Mouse (Mus musculus) CD4-positive helper T cell, adult 2 months (primary cell): Measurements from ENCODE around the gene Acp5.

Source experiments
- DNase-seq: peaks from one replicate; pipeline ENCODE4 v3.0.0-alpha.2; 2012; ENCODE audit warnings: low read depth, missing footprints, low spot score

Gene Acp5

GRCm38 (mm10) chr9:22139746-22140145 is 4.2 kb upstream of the Acp5 start:
- no peak for DNase-seq

DNA sequence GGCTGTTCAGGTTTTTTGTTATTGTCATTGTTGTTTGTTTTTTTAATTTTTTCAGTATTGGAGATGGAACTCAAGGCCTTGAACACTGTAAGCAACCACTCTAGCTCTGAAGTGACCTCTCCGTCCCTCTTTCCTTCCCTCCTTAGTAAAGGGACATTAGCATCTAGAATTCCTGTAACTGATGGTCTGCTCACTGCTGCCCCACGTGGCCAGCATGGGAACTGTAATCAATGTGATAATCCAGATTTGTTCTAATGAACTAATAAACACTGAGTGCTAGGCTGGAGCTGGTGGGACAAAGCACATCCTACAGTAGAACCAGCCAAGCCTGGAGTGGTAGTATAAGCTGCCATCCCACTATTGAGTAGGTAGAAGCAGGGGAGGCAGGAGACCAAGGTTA is 3.0 kb upstream of the Acp5 start:
- peak; percentile 50 for DNase-seq

- DNase-seq = no peak
Observed at GRCm38 (mm10) chr9:22136765-22137547, 1.4 kb upstream of the Acp5 start.

DNA sequence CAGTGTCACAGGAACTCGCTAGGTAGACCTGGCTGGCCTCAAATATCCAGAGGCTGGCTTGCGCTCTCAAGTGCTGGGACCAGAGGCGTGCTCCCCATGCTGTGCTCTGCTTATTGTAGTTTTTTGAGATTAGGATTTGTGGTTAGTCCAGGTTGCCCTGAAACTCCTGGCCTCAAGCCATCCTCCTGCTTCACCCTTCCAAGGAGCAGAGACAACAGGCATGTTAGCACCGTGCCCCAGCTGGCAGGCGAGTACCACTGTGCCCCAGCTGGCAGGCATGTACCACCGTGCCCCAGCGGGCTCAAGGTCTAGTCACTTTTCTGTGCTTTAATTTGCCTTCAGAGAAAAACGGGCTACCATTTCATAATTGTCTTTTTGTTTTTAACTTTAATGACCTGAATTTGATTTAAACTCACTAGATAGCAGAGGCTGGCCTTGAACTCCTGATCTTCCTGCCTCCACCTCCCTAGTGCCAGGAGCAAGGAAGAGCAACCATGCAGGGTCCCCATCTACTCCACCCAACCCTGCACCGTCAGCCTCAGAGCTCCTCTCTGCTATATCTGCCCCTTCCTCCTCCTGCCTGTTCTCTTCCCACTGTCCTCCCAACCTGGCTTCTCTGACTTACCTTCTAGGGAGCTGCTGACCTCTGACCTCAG is 395 bp downstream of the Acp5 start:
- DNase-seq = no peak

GRCm38 (mm10) chr9:22134246-22134890 is 1.1 kb downstream of the Acp5 start:
- DNase-seq = peak; percentile 75

DNA sequence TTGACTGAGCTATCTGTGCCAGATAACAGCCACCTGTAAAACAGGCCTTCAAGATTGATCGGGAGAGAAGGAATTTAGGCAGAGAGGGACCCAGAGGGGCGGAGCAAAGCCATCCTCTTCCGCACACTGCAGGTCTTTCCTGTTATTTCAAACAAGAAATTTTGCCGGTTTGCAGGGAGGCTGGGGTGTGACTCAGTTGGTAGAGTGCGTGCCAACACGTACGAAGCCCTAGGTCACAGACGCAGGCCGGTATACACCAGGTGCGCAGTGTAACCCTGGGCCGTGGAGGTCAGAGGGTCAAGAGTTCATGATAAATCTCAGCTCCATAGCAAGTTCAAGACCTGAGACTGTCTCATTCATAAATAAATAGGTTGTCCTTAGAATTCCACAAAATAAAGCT is 3.3 kb downstream of the Acp5 start:
- DNase-seq = peak; percentile 53

DNA sequence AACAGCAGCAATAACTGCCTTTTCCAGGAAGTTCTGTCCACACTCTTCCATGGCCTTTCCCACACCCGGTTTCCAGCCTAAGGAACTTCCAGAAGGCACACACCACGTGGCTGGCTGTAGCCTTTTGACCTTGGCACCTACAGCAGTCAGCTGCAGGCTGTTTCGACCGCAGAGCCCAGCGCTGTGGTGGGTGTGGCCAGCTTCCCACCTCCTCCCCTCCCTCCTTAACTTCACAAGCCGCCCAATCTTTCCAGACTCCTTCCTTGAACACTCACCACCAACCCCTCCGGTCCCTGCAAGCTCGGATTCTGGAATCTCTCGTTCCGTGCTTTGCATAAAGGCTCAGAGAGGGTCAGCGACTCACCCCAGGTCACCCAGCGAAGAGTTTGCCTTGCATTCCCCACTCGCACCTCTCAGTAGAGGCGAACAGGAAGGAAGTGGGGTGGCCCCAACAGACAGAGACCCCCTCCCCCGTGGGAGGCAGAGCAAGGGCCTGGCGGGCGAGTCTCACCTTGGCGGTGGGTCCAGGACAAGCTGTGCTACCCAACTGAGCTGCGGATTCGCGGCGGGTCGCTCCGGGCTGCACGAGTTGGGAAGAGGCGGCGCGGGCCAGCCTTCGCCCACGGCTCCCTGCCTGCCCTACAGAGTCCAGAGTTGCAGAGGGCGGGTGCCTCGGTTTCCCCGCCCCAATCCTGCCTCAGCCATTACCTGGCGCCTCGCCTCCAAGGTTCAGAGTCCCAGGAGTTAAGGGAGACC is 4.1 kb downstream of the Acp5 start:
- DNase-seq = peak; percentile 66

DNA sequence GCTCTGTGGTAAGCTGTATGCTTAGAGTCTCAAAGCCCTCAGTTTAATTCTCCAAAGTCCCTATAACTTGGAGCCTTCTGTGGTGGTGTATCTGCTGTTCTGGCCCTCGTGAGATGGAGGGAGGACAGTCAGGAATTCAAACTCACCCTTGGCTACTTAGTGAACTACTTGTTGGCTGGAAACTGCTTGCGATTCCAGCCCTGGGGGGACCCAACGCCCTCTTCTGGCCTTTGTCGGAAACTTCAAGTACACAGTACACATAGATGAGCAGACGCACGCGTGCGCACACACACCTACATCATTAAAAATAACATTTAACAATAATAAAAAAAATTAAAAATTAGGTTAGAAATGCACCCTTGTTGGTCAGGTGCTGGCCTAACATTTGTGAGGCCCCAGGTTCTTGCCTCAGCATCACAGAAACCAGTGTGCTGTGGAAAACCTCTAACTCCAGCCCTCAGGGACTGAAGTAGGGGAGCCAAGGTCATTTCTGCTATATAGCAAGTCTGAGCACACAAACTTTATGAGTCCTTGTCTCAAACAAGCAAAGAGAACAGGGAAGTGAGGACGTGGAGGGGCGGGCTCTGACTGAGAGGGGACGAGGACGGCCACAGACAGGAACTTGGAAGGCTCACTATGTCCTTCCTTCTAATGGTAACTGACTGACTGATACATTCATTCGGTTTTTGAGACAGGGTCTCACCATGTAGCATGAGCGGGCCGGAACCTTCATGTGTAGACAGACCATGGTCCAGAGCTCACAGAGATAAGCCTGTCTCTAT is 10.1 kb downstream of the Acp5 start:
- DNase-seq = no peak

GRCm38 (mm10) chr9:22124169-22124568 is 11.3 kb downstream of the Acp5 start:
- no peak for DNase-seq

GRCm38 (mm10) chr9:22123069-22123609 is 12.4 kb downstream of the Acp5 start:
- peak; percentile 41 for DNase-seq

- DNase-seq = no peak
Observed at GRCm38 (mm10) chr9:22122005-22122404, 13.5 kb downstream of the Acp5 start.

DNA sequence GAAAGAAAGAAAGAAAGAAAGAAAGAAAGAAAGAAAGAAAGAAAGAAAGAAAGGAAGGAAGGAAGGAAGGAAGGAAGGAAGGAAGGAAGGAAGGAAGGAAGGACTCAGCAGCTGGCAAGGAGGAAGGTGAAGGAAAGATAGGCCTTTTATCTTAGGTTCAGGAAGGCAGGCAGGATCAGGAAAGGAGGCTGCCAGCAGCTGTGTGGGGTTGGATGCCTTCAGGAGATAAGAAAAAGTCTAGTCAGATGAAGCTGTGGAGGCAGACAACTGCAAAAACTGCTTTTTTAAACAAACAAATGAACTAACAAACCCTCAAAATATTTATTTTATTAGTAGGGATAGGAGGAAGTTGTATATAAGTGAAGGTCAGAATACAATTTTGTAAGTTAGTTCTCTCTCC is 14.0 kb downstream of the Acp5 start:
- no peak for DNase-seq

GRCm38 (mm10) chr9:22119543-22119942 is 16.0 kb downstream of the Acp5 start:
- no peak for DNase-seq

GRCm38 (mm10) chr9:22117754-22118456 is 17.6 kb downstream of the Acp5 start:
- DNase-seq = peak; percentile 91

GRCm38 (mm10) chr9:22116740-22117426 is 18.6 kb downstream of the Acp5 start, which contains the start of gene Elof1:
Gene Elof1, minus strand, starts transcription at chr9:22117172.
- peak; percentile 96 for DNase-seq

DNA sequence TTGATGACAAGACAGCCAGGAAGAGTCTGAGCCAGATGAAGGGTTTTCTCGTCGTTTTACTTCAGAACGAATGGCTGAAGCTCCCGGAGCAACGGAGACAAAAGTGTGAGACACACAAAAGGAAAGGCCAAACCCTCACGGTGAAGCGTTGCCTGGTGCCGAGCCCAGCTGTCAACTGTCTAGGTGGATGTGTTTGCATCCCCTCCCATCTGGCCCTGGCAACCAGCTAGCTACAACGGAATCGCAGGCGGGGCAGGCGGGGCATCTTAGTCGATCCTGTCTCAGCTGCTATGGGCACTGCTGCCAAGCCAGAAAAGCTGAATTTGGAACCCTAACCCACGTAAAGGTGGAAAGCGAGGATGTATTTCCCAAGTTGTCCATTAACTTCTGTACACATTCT is 19.4 kb downstream of the Acp5 start:
- DNase-seq = no peak

GRCm38 (mm10) chr9:22115635-22116034 is 19.9 kb downstream of the Acp5 start:
- no peak for DNase-seq

DNA sequence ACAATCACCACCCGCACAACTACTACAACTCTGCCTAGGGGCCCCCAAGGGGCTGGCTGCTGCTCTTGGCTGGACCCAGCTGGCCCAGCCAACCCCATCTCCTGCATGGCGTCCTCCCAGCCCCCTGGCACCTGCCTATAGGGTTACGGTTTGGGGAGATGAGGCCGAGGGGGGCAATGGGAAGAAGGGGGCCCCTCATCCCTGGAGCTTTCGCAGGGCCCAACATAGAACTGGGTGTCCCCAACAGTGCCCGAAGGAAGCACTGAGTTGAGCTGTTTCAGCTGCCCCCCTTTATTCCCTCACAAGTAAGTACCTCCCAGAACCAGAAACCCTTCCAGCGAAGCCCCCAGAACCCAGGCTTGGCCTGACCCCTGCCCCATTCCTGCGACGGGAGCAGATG is 27.3 kb downstream of the Acp5 start:
- DNase-seq = no peak

DNA sequence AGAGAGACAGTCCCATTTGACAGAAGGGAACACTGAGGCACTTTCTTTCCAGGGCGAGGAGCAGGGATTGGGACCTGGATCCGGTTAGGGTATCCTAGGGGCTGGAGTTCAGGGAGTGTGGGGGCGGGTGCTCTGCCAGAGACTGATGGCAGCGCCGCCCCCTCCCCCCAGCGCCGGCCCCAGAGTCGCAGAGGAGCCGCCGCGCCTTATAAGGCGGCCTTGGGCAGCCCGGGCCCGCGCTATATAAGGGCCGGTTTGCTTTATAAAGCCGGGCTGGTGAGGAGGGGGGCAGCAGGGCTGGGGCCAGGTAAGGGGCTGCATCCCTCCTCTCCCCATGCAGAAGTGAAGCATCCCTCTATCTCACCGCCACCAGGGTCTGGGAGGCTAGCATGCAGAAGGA is 35.6 kb downstream of the Acp5 start:
- DNase-seq = no peak
